Mouse (Mus musculus): Measurements from ENCODE around the gene Atp11a. TPM values are rescaled to one million over a fixed set of nuclear protein-coding genes. Genes with fewer than 3 reads are reported as not detected.

Gene Atp11a
- polyA plus RNA-seq, 1 experiment = 42.4 TPM

- no peak for DNase-seq (ENCODE audit: extremely low spot score in 1 of 2, low spot score in 1 of 2)
Observed at GRCm38 (mm10) chr8:12865790-12866189, 109.0 kb downstream of the Atp11a start.

GRCm38 (mm10) chr8:12869661-12870060 is 112.8 kb downstream of the Atp11a start:
- no peak for DNase-seq (ENCODE audit: extremely low spot score in 1 of 2, low spot score in 1 of 2)

- DNase-seq (ENCODE audit: extremely low spot score in 1 of 2, low spot score in 1 of 2) = no peak
Observed at GRCm38 (mm10) chr8:12870656-12871055, 113.8 kb downstream of the Atp11a start.

GRCm38 (mm10) chr8:12871461-12871860 is 114.6 kb downstream of the Atp11a start:
- no peak for DNase-seq (ENCODE audit: extremely low spot score in 1 of 2, low spot score in 1 of 2)

GRCm38 (mm10) chr8:12872983-12873356 is 116.2 kb downstream of the Atp11a start:
- DNase-seq (ENCODE audit: extremely low spot score in 1 of 2, low spot score in 1 of 2) = no peak

- peak in 1 of 2 experiments; percentile 27 for DNase-seq (ENCODE audit: extremely low spot score in 1 of 2, low spot score in 1 of 2)
Observed at GRCm38 (mm10) chr8:12873357-12874046, 116.7 kb downstream of the Atp11a start, which contains the start of gene Mcf2l. Gene Mcf2l, plus strand, starts transcription at chr8:12873806.

- peak in 1 of 2 experiments; percentile 34 for DNase-seq (ENCODE audit: extremely low spot score in 1 of 2, low spot score in 1 of 2)
Observed at GRCm38 (mm10) chr8:12874194-12874791, 117.5 kb downstream of the Atp11a start.

GRCm38 (mm10) chr8:12874971-12875370 is 118.2 kb downstream of the Atp11a start:
- no peak for DNase-seq (ENCODE audit: extremely low spot score in 1 of 2, low spot score in 1 of 2)

- DNase-seq (ENCODE audit: extremely low spot score in 1 of 2, low spot score in 1 of 2) = no peak
Observed at GRCm38 (mm10) chr8:12877126-12877525, 120.3 kb downstream of the Atp11a start.

- DNase-seq (ENCODE audit: extremely low spot score in 1 of 2, low spot score in 1 of 2) = no peak
Observed at GRCm38 (mm10) chr8:12880163-12880562, 123.3 kb downstream of the Atp11a start.

- no peak for DNase-seq (ENCODE audit: extremely low spot score in 1 of 2, low spot score in 1 of 2)
Observed at GRCm38 (mm10) chr8:12883051-12884004, 126.5 kb downstream of the Atp11a start.

GRCm38 (mm10) chr8:12887772-12888435 is 131.1 kb downstream of the Atp11a start:
- DNase-seq (ENCODE audit: extremely low spot score in 1 of 2, low spot score in 1 of 2) = no peak

- DNase-seq (ENCODE audit: extremely low spot score in 1 of 2, low spot score in 1 of 2) = peak in 1 of 2 experiments; percentile 26
Observed at GRCm38 (mm10) chr8:12889046-12889598, 132.3 kb downstream of the Atp11a start.

GRCm38 (mm10) chr8:12892882-12893446 is 136.2 kb downstream of the Atp11a start:
- no peak for DNase-seq (ENCODE audit: extremely low spot score in 1 of 2, low spot score in 1 of 2)

- DNase-seq (ENCODE audit: extremely low spot score in 1 of 2, low spot score in 1 of 2) = no peak
Observed at GRCm38 (mm10) chr8:12893797-12894578, 137.2 kb downstream of the Atp11a start.

GRCm38 (mm10) chr8:12894783-12895534 is 138.1 kb downstream of the Atp11a start:
- DNase-seq (ENCODE audit: extremely low spot score in 1 of 2, low spot score in 1 of 2) = no peak

GRCm38 (mm10) chr8:12895535-12896150 is 138.8 kb downstream of the Atp11a start:
- no peak for DNase-seq (ENCODE audit: extremely low spot score in 1 of 2, low spot score in 1 of 2)

All from frontal cortex, adult 2 months (tissue).